Mouse (Mus musculus) layer of hippocampus, postnatal 10 days (tissue): ENCODE results near the gene Plau. TPM values are rescaled to one million over a fixed set of nuclear protein-coding genes. Genes with fewer than 3 reads are reported as not detected.

ENCODE experiments used
- DNase-seq, 2 experiments: peaks; one replicate each; pipeline ENCODE4 v3.0.0; 2021; ENCODE audit warnings: low spot score in 2 of 2
- long read RNA-seq: library from polyadenylated mRNA; stranded (forward); transcript quantifications from one replicate; pipeline ENCODE4 v2.0.0, GENCODE M21; 2023
- total RNA-seq, 2 experiments: library from RNA; stranded (reverse); gene quantifications; 2 replicates each; pipeline ENCODE4 v1.2.3; 2021

Plau gene
- 1 to 10 TPM; 4.3 to 4.6 TPM for total RNA-seq
- long read RNA-seq = 0 reads

DNA sequence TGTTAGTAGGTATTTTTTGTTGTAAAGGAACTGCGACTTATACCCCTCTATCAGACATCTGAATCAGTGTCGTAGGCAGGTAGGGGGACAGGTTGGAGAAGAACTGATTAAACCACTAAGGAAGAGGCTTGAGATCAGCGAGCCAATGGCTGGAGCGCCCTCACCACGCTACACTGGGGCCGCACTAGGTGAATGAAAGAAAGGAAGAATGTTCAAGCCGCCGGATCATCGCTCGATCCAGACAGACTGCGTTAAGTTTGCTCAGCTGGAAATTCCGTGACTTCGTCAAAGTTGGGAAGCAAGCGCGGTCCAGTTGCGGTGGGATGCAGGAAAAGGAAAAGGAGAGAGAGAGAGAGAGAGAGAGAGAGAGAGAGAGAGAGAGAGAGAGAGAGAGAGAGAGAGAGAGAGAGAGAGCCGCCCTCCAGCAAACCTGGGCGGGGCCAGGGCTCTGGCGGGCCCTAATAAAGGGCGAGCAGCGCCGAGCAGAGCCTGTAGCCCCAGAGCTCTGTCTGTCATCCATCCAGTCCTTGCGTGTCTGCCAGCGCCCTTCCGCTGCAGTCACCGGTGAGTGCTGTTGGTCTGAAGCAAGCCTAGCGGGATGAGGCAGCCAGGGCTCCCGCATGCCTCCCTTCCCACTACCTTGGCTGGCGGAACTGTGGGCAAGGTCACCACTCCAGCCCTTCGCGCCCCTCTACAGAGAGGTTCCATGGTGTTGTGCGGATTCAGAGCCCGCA, at the start of gene Plau:
TSS of gene Plau (plus strand) at position 490 of the 734 bp plus-strand sequence.
- peak; percentile 44 to 55 for DNase-seq

DNA sequence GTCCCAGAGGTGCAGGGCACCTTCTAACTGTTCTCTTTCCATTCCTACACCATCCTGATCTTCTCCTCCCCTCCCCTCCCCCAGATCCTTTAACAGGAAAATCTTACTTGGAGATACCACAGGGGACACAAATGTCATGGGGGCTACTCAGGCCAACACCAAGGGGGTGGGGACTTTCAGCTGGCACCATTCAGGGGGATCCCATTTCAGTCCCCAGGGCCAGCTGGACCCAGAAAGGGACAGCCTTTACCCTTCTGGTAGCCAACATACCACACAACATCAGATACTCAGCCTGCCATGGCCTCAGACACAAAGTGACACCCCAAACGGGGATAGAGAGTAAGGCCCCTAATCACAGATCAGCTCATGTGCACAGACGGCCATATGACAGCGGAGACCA, 48.3 kb upstream of the Plau start:
- DNase-seq = no peak

DNA sequence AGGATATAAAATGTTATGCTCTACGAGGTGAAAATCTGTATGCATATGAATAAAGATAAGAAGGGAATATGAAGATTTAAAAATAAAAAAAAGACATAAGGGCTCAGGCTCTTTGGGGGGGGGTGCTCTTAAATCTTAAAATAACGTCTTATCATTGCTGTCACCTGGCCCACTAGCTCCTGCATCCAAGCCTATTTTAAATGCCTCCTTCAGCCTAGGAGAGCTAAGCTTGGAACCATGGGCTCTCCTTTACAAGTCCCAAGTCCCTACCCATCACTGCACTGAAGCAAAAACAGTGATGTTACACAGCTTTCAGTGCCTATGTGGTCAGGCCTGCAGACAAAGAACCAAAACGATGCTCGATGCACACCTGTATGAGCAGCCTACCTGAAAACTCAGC, 46.9 kb upstream of the Plau start:
- no peak for DNase-seq

DNA sequence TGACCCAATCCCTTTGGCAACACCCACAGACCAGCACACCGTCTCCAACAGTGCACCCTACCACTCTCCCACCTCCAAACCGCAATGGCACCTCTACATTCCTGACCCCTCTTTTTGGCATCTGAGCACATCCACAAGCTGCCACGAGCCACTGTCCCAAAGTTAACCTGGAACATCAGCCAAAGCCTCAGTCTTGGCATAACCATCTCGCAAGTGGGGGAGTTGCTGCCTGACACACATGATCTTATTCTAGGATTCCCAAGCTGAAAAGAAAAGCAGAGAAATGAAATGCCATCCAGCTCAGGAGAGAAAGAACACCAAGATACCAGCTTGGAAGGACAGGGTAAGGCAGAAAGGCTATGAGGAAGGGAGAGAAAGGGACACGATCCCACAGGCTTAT, 46.0 kb upstream of the Plau start:
- no peak for DNase-seq

DNA sequence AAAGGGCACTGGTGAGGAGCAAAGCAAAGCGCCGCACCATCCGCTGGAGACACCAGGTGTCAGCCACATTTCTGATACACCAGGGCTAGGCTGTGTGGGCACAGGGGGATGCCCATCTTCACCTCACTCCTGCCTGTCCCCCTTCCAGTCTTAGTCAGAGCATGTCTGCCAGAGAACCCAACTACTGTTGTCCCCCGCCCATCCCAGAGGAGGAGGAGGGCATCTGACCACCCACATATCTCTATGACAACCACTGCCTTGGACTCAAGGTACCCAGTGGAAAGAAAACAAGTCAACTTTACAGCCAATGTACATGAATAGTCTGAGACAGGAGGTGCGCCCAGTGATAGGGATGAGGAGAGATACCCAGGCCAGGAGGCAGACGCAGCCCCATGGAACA, 45.5 kb upstream of the Plau start:
- DNase-seq = no peak

DNA sequence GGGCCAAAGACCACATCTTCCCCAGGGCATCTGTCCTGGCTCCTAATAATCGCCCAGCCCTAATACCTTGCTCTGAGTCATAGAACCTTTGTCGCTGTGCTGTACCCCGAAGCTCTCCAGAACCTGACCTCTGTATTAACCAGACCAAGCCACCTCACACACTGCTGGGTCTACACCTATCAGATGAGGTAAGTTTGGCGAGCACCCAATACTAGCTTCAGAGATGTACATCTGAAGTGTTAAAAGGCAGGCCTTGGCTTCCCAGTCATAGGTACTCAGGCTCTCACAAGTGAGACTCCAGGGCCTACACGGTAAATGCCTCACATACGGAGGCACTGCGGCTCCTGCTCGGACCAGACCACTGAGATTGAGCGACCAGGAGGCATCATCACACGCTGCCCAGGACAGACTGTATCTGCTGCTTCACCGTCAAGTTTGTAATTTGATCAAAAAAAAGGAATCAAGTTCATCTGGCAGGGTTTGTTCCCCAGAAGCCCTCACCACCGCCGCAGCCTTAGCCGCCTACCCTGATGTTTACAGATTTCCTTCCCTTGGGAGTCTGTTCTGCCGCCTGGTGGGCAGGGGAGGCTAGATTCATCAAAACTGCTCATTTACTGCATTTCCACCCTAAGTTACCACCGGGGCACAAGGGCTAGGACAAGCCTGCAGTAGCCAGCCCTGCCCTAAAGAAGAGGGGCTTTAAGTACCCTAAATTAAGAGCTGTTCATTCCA, 44.8 kb upstream of the Plau start:
- DNase-seq = peak in 1 of 2 experiments; percentile 61

DNA sequence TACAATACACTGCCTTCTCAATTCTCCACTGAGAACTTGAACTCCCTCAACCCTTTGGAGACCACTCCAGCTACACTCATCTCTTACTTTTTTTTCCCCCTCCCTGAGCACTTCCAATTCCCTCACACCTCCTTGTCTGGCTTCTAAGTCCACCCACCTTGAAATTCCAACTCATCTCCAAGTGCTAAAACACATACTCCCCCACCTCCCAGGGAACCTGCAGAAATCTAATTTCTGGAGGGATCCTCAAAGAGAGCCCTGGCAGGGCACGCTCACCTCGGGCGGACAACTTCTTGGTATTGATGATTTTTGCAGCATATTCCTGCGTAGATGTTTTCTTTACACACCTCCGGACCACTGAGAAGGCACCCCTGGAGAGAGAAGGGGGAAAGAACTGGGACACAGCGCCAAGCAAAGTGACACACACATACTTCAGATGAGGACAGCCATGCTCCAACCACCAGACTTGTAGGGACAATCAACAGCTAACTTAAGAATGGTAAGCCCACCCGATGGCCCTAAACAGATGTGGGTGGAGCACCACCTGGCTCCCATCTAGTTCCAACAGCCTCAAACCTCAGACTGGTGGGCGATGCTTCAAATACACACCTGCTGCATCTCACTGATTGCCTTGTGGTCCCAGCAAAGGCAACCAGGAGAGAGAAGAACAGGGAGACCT, 44.1 kb upstream of the Plau start:
- DNase-seq = no peak

DNA sequence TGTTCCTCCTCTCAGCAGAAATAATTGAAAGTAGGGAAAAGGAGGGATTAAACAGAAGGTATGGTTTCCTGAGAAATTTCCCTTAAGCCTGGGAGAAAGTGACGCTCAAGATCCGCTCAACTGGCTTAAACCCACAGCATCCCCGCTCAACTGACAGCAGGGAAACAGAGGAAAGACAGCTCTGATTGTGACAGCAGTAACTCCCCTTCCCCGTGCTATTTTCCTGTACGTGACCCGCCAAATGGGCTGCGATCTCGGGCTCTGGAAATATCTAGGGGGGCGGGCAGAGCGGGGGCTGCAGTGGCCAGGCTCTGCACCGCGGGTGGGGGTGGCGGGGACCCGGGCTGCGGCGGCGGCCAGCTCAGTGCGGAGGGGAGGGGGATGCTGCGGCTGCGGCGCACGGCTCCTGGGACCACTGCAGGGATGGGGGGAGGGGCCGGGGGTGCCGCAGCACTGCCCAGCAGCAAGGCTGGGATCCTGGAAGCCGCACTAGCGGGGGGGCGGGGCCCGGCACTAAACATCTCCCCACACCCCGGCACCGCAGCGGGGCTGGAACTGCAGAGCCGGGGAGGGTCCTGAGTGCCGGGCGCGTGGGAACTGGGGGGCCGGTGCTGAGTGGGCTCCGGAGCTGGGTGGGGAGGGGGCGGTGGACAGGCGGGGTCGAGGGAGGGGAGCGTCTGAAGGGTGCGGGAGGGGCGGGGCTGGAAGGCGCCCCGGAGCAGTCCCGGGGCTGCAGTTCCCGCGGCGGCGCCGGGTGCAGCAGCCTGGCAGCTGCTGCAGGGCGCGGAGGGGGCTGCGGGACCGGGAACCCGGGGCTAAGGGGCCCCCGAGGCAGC, 43.3 kb upstream of the Plau start:
- DNase-seq = peak in 1 of 2 experiments; percentile 53

DNA sequence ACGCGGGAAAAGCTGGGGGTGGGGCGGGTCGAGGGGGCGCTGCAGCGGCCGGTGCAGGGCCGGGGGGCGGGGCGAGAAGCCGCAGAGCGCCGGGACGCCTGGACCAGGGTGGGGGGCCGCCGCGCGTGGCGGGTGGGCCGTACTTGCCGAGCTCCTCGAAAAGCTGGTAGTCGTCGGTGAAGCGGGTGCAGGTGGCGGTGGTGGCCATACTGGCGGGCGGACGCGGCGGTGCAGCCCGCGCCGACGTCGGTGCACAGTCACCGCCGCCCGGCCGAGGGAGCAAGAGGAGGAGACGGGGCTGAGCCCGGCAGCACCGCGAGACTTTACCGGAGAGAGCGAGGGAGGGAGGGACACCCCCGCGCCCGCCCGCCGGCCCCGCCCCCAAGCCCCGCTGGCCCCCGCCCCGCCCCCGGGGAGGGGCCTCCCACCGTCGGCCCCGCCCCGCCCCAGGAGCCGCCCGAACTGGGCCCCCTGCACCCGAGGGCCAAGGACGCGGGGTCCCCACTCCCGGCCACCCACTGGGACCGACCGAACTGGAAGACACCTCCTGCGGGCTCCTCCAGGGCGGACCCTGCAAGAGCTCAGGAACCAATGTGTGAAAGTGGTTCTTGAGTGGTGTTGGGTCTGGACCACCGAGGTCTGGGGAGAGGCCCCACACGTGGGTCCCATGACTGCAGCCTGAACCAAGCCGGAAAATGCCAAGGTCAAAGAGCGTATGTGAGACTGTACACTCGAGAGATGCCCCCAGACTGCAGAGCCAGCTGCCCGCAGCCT, 42.5 kb upstream of the Plau start, which contains the start of gene Camk2g:
TSS of gene Camk2g (minus strand) at position 331 of the 774 bp plus-strand sequence.
- peak; percentile 75 to 83 for DNase-seq

DNA sequence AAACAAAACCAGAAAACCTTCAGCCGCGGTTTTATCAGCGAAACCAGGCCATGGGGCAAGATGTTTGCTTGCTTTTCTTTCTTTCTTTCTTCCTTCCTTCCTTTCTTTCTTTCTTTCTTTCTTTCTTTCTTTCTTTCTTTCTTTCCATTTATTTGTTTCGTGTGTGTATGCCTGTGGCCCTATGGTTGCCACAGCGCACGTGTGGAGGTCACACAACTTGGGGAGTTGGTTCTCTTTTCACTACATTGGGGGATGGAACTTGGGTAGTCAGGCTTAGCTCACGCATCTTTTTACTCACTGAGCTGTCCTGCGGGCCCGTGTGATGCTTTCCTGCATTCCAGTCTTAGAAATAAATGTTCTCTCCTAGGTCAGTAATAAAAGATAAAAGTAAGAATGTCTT, 41.9 kb upstream of the Plau start:
- DNase-seq = no peak

DNA sequence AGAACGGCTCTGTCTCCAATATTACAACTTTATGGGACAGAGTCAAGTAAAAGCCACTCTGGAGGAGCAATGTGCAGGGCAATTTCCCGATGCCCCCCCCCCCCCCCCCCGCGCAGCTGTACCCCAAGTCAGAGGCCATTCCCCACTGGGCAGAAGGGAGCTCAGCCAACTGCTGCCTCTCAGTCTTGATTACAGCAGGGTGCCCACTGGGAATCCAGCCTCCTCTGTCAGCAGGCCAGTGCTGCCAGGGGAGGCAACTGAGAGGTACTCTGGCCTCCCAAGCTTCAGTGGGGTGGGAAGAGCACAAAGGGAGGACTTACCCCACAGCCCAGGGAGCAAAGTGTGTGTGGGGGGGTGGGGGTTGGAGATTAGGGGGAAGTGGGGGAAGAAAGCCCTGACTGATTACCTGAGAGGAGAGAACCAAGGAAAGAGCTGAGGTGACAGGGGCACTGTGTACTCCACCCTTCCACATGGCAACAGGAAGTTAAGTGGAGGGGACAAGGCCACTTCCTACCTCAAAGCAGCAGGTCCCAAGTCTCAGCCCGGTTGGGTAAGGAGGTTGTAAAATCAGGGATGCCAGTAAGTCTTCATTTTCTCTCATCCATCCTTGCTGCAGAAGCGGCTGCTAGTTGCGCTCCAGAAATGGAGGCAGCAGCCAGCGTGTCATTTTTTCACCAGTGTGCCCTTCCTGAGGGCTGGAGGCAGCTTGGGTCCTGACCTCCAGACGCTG, 40.9 kb upstream of the Plau start:
- no peak for DNase-seq

DNA sequence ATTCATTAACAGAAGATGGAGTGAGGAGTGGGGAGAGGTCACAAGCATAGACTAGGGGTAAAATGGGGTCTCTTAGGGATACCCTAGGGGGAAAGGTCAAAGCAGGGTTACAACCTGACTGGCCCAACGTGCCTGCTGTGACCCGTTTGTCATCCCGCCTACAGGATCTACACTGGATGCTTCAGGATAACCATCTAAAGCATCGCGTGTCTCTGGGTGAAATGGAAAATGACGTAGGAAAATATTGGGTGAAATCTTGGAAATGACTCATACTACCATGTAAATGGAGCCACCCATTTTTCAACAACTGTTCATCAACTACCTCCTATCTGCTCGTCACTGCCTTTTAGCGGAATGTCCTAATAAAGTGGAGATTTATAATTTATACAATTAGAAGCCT, 40.3 kb upstream of the Plau start:
- DNase-seq = no peak

DNA sequence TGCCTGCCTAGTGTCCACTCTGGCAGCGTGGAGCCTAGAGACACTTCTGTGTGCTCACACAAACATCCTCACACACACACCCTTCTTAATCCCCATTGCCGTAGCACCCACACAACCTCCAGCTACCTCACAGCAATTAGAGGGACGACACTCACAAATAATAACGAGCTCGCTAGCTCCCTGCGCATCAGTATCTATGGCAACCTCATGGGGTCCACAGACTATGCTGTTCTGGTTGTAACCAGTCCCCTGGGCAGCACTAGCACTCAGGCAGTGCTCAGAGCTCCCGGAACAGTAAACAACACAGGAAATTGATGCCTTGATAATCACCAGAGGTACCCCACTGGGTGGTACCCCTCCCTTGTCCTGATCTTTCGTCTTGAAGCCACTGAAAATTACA, 39.8 kb upstream of the Plau start:
- no peak for DNase-seq

DNA sequence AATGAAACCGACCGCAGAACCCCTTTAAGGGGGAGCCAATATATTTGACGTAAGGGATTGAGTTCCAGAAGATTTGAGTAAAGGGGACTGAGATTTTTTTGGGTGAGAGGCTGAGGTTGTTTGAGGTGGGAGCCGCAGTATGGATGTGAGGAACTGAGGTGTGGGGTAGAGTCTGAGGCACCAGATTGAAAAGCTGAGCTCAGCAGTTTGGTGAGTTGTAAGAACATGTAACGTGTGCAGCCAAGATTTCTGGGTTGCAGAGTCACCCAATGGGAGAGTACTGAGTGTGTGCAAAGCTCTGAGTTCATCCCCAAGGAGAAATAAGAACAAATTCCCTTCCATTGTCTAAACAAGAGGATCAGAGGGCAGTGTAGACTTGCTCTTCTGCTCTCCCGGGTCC, 38.2 kb upstream of the Plau start:
- no peak for DNase-seq

DNA sequence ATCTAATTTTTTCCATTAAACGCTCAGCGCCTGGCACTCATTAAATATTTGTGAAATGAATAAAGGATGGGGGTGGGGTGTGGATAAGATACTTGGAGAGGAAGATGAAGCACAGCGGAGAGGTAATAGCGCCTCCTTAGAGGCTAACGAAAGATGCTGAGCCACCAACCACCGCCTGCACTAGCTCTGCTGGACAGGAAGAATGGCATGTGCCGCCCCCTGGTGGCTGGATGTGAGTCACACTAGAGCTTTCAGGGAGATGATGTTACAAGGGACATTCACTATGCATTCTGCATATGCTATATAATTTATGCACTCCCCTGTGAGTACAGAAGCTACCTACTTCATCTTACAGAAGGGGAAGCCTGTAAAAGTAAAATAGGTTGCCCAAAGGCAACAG, 37.7 kb upstream of the Plau start:
- peak; percentile 88 to 91 for DNase-seq

DNA sequence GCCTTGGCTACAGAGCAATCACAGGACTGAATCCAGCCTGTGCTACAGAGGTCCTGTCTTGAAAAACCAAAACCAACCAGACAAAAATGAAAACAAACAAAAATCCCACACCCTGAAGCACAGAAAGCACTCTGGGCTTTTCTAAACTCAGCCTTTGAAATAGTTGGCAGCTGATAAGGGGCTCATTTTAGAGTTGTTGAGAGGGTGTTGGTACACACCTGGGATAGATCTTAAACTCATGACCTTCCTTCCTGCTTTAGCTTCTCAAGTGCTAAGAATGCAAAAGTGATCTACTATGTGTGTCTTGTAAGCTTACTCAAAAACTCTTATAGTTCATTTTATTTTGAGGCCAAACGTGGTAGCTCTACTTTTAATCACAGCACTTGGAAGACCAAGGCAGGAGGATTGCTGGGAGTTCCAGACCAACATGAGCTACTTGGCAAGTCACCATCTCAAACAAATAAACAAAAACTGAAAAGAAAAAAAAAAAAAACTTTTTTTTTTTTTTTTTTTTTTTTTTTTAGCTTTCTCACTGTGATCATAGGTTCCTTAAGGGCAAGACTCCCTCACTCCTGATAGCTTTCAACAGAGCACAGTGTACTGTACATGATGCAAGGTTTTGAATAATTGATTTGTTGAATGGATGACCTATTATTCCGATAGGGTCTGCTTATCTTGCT, 33.4 kb upstream of the Plau start:
- DNase-seq = no peak

DNA sequence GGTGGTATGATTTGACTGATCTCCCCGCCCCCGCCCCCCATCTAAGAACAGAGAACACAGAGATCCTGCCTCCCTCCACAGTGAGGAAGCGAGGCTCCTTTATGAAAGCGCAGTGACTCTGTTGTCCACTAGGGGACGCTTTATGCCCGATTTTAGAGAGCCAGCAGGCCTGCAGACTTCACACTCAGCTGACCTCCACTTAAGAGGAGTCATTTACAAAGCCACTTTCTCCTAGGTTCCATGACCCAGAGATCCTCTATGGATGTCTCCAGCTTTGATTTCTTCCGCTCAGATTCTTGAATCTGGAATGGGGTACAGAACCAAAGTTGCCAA, 32.9 kb upstream of the Plau start:
- peak; percentile 85 to 86 for DNase-seq

DNA sequence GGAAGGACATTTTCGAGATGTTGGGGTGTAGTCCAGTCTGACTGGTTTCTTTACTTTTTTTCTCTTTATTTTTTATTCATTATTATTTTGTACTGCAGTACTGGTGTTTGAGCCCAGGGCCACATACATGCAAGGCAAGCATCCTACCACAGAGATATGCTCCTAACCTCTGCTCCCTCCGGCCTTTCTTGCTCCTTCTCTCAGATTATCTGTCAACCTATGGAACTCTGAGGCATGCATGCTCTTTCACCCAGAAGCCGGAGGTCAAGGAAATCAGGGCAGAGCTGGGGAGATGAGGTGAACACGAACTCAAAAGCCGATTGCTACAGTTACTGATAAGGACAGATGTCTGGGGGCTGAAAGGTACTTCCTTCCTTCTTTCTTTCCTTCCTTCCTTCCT, 32.0 kb upstream of the Plau start:
- DNase-seq = no peak

DNA sequence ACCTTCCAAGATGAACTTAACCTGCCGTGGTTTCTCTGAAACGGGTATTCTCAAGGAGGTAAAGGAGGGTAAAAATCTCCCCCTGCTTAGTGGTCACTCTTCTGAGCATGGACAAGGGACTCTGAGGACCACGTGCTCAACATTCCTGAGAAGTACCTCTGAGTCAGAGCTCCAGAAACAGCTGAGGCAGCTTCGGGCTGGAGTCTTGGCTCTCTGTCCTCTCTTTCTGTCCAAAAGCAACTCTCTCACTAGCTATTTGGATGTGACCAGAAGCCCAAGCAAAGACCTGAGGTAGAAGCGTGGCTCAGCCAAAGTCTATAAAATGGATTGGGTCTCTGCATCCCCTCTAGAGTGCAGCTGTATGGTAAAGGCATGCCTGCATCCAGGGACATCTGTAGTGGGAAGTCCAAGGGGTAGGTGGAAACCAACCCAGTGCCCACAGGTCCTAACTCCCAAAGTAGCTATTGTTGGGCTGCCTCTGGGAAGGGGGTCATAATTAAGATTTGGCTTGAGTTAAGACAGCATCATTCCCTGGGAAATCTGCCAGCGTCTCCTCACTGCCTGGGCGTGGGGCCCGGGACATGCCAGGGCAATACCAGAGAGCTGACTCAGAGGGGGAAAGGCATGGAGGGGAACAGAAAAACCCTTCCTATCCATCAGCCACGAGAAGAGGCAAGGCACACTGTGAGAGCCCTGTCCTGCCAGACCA, 31.3 kb upstream of the Plau start:
- peak; percentile 75 to 78 for DNase-seq
